Mouse (Mus musculus) megakaryocyte, embryonic 14.5 days (primary cell): ENCODE results near the gene Gm10306.

Experiments used
- FLI1 ChIP-seq: IDR thresholded peaks from 2 replicates; pipeline ENCODE4 v1.6.1; 2012; ENCODE audit warnings: low read length, inconsistent platforms, mixed read lengths
- GATA1 ChIP-seq: IDR thresholded peaks from 3 replicates; pipeline ENCODE4 v1.6.1; 2012; ENCODE audit warnings: mixed read lengths, low read length, inconsistent platforms, borderline replicate concordance

DNA sequence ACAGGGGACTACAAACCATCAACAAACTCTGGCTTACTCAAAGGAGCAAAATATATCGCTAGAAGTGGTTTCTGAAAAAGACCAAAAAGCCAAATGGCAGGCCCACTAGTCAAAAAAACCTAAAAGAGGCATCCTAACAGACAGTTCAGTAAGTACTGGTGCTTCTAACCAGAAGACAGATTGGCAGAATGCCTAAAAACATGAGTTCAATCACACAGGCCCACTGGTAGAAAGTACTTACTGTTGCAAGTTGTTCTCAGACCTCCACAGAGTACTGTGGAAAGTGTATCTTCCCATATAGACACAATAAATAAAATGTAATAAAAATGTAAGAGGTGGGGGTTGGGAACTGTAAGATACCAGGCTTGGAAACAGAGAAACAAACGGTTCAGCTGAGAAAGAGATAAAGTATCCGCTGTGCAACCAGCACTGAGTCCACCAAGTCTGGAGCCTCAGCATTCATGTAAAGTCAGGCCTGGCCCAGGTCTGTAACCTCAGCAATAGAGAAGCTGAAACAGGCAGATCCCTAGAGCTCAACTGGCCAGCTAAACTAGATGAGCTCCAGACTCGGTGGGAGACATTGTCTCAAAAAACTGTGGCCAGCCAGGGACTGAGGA is 35.5 kb downstream of the Gm10306 start:
- TF ChIP-seq GATA1, result no peak
- no peak for TF ChIP-seq FLI1
